Mouse (Mus musculus) hindbrain, embryonic 11.5 days (tissue): ENCODE data around the gene Klrb1. TPM values are rescaled to one million over a fixed set of nuclear protein-coding genes. Genes with fewer than 3 reads are reported as not detected.

Experiments used
- ATAC-seq: fragments of 200-750 bp; cut with Nextera tagmentation; 2 replicates; pipeline ENCODE4 v1.8.0; 2017; ENCODE audit warnings: mild to moderate bottlenecking, moderate TSS enrichment, moderate library complexity; ENCODE audit not compliant: low FRiP score
- DNase-seq: peaks from one replicate; pipeline ENCODE4 v3.0.0-alpha.2; 2015; ENCODE audit warnings: low spot score
- H3K27ac ChIP-seq: fragments of 300-500 bp; sonication (generic); 2 replicates; pipeline ENCODE4 v1.5.1; 2014; ENCODE audit warnings: mild to moderate bottlenecking, low read depth, low read length
- H3K27me3 ChIP-seq: fragments of 300-500 bp; sonication (generic); 2 replicates; pipeline ENCODE4 v1.6.1; 2014; ENCODE audit warnings: mild to moderate bottlenecking, low read length, moderate library complexity, mixed read lengths; ENCODE audit not compliant: control insufficient read depth, insufficient read depth
- H3K36me3 ChIP-seq: fragments of 300-500 bp; sonication (generic); 2 replicates; pipeline ENCODE4 v1.6.1; 2014; ENCODE audit warnings: mild to moderate bottlenecking, low read length, moderate library complexity, mixed read lengths; ENCODE audit not compliant: control insufficient read depth, insufficient read depth
- H3K4me1 ChIP-seq: fragments of 300-500 bp; sonication (generic); replicated peaks from 2 replicates; pipeline ENCODE4 v1.6.1; 2014; ENCODE audit warnings: low read length, mixed read lengths; ENCODE audit not compliant: control insufficient read depth, insufficient read depth
- H3K4me2 ChIP-seq: fragments of 300-500 bp; sonication (generic); replicated peaks from 2 replicates; pipeline ENCODE4 v1.6.1; 2014; ENCODE audit warnings: mild to moderate bottlenecking, low read depth, low read length
- H3K4me3 ChIP-seq: fragments of 300-500 bp; sonication (generic); 2 replicates; pipeline ENCODE4 v1.5.1; 2014; ENCODE audit warnings: low read depth, low read length
- H3K9ac ChIP-seq: fragments of 300-500 bp; sonication (generic); 2 replicates; pipeline ENCODE4 v1.6.1; 2014; ENCODE audit warnings: low read depth, low read length
- H3K9me3 ChIP-seq: fragments of 300-500 bp; sonication (generic); 2 replicates; pipeline ENCODE4 v1.6.1; 2016; ENCODE audit warnings: low read length; ENCODE audit not compliant: control insufficient read depth
- WGBS: fragments of 180-500 bp; shearing (Covaris S2); extraction: QIAGEN DNeasy Blood & Tissue Kit; methylation state at CpG from one replicate; pipeline ENCODE4 v1.1.7; 2014; 5-methylcytosine and 5-hydroxymethylcytosine counted together
- polyA plus RNA-seq: library from polyadenylated mRNA; unstranded; fragments of >200 nt; fragmentation: Nextera tagmentation; extraction: Ambion mirVana; gene quantifications from 2 replicates; pipeline ENCODE4 v1.2.1, GENCODE M21; 2014

The Klrb1 gene
- polyA plus RNA-seq, 1 experiment from 2014 or later: not detected

DNA sequence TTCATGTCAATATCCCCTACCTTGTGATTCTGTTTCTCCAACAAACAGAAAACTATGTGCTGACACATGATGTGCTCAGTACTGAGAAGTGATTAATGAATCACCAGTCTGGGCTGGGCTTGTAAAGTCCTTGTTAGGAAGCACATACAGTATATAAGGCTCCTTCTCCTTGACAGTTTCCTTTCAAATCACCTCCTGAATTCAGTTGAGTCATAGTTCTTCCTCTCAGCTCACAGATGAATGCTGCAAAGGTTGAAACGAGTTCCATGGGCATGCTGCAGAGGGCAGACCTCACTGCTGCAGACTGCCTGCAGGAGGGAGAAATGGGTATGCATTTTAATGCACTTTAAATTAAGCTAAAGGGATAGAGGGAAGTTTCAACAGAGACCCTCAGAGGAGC, 60.7 kb downstream of the Klrb1 start, which contains the start of gene Clec2h:
Clec2h (plus strand) TSS at position 180 of the 400 bp plus-strand sequence.
- Histone ChIP-seq H3K4me3 (no peak within 1 kb of the TSS), H3K36me3 (no peaks in the 10 kb centered on the region), H3K9me3 (no peaks in the 10 kb centered on the region), H3K27ac (no peak within 1 kb of the TSS), H3K27me3 (no peaks in the 10 kb centered on the region), H3K4me1 (no peaks in the 10 kb centered on the region), H3K4me2 (no peak within 1 kb of the TSS), H3K9ac (no peak within 1 kb of the TSS)
- WGBS: 18% methylated on average over 1 of the region's 1 CpGs
- DNase-seq (no peak), ATAC-seq (no peak)

DNA sequence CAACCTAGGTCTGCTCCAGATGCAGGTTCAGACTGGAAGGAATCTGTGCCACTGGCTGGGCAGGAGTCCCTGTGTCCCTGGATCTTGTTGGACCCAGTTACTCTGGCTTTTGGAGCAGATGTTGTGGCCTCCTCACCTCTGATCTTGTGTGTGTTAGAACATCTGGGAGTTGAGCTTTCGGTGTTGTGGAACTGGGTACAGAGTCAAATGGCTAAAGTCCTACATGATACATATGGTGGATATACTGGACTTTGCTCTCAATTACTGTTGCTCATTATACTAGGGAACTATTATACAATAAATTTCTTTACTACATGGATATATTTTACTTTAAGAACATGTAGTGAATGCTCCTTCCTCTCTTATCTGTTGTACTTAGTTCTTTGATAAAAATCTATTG, 61.6 kb downstream of the Klrb1 start:
- WGBS: 97% methylated on average over 1 of the region's 1 CpGs
- H3K4me2 ChIP-seq: no peak overlapping the region

More for the DNA sequence above, 61.6 kb downstream of the Klrb1 start:
- no peaks in the 10 kb centered on the region for H3K9me3 ChIP-seq
- H3K9ac ChIP-seq: no peak overlapping the region
- no peak for DNase-seq
- H3K36me3 ChIP-seq: no peaks in the 10 kb centered on the region
- H3K4me3 ChIP-seq: no peak overlapping the region
- H3K27me3 ChIP-seq: no peaks in the 10 kb centered on the region
- ATAC-seq: no peak
- H3K27ac ChIP-seq: no peak overlapping the region
- H3K4me1 ChIP-seq: no peaks in the 10 kb centered on the region

Other genes with a start within 250 kb of the Klrb1 start
- gene Pzp, start 196.3 kb downstream of the Klrb1 start, polyA plus RNA-seq: not detected in 2 replicates
- not detected in 2 replicates for gene A2ml1, start 141.5 kb downstream of the Klrb1 start, polyA plus RNA-seq
- not detected in 2 replicates for gene Klrb1a, start 99.5 kb downstream of the Klrb1 start, polyA plus RNA-seq
- not detected in 2 replicates for gene Clec2h, start 60.7 kb downstream of the Klrb1 start, polyA plus RNA-seq
- 0.06 TPM in 1 of 2 replicates, not detected in the other for gene Klrb1c, start 66.2 kb upstream of the Klrb1 start, polyA plus RNA-seq
- not detected in 2 replicates for gene Gm44511, start 103.3 kb upstream of the Klrb1 start, polyA plus RNA-seq
- not detected in 2 replicates for gene Klrb1b, start 103.3 kb upstream of the Klrb1 start, polyA plus RNA-seq
- 0.08 TPM in 1 of 2 replicates, not detected in the other for gene Clec2i, start 164.5 kb upstream of the Klrb1 start, polyA plus RNA-seq
- gene BC035044, start 168.1 kb upstream of the Klrb1 start, polyA plus RNA-seq: 0.77 and 0.80 TPM in 2 replicates
- gene Clec2g, start 211.3 kb upstream of the Klrb1 start, polyA plus RNA-seq: not detected in 2 replicates